Mouse (Mus musculus): Measurements from ENCODE around the gene Nkpd1.

Gene Nkpd1

GRCm38 (mm10) chr7:19517652-19518365 is at the start of gene Nkpd1:
Gene Nkpd1, plus strand, starts transcription at chr7:19517838.
- DNase-seq (ENCODE audit: low spot score in 2 of 2): no peak

DNA sequence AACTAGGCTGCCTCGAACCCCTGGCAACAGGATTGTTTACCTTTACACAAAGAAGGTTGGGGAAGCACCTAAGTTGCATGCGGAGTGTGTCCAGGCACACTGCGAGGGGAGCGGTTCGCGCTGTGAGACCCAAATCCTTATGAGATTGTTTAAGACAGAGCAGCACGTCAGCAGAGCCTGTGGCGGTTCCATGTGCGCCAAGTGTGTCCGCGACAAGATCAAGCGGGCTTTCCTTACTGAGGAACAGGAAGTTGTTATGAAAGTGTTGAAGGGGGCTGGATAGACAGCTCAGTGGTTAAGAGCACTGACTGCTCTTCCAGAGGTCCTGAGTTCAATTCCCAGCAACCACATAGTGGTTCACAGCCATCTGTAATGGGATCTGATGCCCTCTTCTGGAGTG is 49.4 kb upstream of the Nkpd1 start:
- no peak for DNase-seq (ENCODE audit: low spot score in 2 of 2)

- DNase-seq (ENCODE audit: low spot score in 2 of 2): no peak
These were observed 48.2 kb upstream of the Nkpd1 start for GRCm38 (mm10) chr7:19469404-19469803.

- DNase-seq (ENCODE audit: low spot score in 2 of 2): no peak
These were observed 47.3 kb upstream of the Nkpd1 start for GRCm38 (mm10) chr7:19470308-19470707.

DNA sequence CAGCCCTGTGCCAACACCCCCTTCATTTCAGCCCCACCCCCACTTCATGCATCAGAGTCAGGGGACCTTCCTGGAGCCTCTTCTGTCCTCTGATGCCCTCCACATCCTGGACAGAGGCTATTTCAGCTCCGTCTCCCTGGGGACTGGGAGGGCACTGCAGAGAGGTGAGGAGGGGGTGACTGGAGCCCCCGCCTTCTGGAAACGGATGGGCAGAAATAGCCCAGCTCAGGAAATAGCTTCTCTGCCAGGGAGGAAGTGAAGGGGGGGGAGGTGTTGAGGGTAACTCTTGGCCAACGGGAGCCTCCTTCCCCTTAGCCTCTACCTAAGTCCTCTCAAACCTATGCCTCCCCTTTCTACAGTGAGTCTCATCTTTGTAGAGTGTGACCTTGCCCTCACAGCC is 45.2 kb upstream of the Nkpd1 start:
- no peak for DNase-seq (ENCODE audit: low spot score in 2 of 2)

- peak; percentile 66 to 83 for DNase-seq (ENCODE audit: low spot score in 2 of 2)
These were observed 43.7 kb upstream of the Nkpd1 start for GRCm38 (mm10) chr7:19473875-19474443.

- DNase-seq (ENCODE audit: low spot score in 2 of 2): no peak
These were observed 40.6 kb upstream of the Nkpd1 start for GRCm38 (mm10) chr7:19477084-19477483.

DNA sequence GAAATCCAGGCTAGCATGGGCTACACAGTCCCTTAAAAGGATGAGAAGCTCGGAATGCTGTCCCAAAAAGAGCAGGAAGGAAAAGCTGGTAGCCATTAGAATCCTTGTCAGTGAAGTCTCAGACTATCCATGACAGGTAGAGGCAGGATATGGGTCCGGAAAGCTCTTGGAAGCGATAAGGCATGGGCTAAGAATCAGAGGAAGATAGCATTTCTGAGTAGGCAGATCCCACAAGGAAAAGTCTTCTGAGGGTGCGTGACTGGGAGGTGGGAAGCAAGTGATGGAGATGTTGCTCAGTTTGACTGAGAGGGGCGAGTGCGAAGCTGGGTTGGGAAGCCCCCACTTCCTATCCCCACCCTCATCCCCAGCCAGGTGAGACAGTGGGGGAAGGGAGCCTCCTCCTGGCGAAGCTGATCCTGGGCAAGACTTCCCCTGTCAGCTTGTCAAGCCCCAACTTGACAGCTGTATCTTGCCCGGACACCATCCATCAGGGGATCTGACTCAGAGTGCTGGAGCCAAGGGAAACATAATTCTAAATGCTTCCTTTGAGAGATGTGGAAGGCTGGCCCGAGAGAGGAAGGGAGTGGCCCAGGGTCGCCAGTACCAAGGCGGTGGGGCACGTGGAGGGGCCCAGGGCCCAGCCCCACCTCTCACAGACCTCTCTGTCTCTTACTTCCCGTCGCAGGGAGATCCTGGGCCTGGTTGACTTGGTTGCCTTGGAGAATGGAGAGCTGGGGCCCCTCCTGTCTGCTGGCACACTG is 39.8 kb upstream of the Nkpd1 start:
- DNase-seq (ENCODE audit: low spot score in 2 of 2): no peak

- no peak for DNase-seq (ENCODE audit: low spot score in 2 of 2)
These were observed 34.4 kb upstream of the Nkpd1 start for GRCm38 (mm10) chr7:19483281-19483680.

GRCm38 (mm10) chr7:19485488-19485887 is 32.1 kb upstream of the Nkpd1 start:
- DNase-seq (ENCODE audit: low spot score in 2 of 2): no peak

DNA sequence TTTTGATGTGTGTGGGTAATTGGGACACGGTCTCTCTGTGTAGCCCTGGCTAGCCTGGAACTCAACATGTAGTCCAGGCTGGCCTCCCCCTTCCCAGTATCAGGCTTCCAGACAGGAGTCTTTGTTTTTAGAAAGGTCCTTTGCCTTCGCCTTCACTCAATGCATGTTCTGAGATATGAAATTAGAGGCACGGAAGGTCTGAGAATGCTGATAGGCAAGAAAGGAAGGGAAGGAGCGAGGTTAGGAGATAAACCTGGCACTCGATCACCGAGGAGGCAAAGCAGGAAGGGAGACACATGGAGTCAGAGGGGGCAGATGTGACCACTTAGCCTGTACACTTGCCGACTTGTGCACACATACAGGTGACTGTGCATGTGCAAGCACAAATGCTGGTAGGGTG is 31.1 kb upstream of the Nkpd1 start:
- no peak for DNase-seq (ENCODE audit: low spot score in 2 of 2)

- DNase-seq (ENCODE audit: low spot score in 2 of 2): no peak
These were observed 28.1 kb upstream of the Nkpd1 start for GRCm38 (mm10) chr7:19489525-19489924.

DNA sequence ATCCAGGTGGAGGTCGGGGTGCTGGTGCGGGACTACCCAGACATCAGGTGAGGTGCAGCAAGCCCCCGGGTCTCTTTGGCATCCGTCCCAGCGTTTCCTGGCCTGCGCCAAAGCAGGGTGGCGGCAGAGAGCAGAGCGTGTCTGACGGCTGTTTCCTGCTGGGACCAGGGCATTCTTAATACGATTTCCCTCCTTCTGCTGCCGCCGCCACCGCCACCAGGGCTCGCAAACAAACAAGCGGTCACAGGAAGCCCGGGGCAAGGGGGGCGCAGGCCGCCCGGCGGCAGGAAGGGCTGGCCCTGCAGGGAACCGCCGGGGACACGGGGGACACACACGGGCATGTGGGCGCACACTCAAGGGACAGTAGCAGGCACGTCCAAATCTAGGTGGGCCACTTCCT is 25.9 kb upstream of the Nkpd1 start:
- DNase-seq (ENCODE audit: low spot score in 2 of 2): no peak

GRCm38 (mm10) chr7:19494751-19495474 is 22.7 kb upstream of the Nkpd1 start:
- DNase-seq (ENCODE audit: low spot score in 2 of 2): no peak

- DNase-seq (ENCODE audit: low spot score in 2 of 2): no peak
These were observed 22.0 kb upstream of the Nkpd1 start for GRCm38 (mm10) chr7:19495521-19496213.

GRCm38 (mm10) chr7:19496214-19496555 is 21.5 kb upstream of the Nkpd1 start:
- no peak for DNase-seq (ENCODE audit: low spot score in 2 of 2)

DNA sequence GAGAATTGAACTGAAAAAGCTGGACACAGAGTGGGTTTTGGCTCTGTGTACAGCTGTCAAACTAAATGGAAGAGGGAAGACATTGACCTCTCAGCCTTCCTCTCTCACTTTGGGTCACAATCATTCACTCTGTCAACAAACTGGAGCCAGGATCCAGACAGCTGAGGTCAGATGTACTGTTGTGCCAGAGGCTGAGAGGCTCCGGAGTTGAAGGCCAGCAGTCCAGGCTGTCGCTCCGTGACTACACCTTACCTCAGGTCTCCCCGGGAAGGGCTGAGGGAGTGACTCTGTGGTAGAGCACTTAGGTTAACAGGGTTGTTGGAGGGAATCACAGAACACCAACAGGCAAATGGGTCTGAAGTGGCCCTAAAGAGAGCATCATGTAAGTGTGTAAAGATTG is 19.3 kb upstream of the Nkpd1 start:
- DNase-seq (ENCODE audit: low spot score in 2 of 2): no peak

DNA sequence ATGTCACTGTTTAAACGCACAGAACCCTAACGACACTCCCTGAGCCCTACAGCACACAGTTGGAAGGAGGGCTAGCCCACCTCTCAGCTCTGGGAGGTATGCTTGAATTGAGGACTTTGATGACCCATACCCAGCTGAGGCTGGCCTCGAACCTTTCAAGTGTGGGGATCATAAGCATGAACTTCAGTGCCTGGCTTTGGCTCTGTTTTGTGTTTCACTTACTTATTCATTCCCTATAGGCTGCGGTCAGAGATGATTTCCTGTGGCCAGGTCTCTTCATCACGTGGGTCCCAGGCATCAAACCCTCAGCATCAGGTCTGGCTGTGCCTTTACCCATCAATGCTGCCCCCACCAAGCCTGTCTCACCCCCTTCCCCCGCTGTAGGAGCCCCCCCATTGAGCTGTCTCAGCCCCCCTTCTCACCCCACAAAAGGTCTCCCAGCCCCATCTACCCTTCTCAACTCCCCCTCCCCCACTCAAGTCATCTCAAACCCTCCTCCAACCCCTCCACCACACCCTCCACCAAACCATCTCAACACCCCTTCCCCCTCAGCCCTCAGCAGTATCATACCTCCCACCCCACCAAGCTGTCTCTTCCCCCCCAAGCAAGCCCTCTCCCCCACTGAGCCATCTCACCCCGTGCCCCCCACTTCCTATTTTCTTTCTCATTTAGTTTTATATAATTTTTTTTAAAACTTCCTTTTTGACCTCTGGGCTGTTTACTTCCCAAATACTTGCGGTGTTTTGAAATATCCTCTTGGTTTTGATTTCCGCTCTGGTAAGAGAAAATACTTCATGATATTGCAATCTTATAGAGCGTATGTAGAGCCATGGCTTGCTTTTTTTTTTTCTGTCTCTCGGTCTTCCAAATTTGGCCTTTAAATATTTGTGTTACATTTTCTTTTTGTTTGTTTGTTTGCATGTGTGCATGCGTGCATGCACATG is 16.9 kb upstream of the Nkpd1 start:
- DNase-seq (ENCODE audit: low spot score in 2 of 2): no peak

DNA sequence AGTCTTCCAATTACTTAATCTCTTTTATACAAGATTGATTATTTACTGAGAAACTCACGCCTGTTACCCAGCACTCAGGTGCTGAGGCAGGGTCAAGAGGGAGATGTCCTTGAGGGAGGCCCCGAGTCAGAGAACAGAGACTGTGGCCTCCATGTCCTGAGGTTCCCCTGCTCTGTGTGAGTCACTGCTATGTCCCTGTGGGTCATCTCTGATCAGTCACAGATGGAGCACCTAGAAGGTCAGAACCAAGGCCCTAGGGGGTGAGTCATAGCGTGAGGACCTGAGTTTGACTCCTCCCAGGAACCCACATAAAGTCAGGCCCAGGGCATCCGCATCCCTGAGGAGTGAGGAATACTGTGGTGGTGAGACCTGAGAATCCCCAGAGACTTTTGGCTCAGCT is 16.0 kb upstream of the Nkpd1 start:
- no peak for DNase-seq (ENCODE audit: low spot score in 2 of 2)

DNA sequence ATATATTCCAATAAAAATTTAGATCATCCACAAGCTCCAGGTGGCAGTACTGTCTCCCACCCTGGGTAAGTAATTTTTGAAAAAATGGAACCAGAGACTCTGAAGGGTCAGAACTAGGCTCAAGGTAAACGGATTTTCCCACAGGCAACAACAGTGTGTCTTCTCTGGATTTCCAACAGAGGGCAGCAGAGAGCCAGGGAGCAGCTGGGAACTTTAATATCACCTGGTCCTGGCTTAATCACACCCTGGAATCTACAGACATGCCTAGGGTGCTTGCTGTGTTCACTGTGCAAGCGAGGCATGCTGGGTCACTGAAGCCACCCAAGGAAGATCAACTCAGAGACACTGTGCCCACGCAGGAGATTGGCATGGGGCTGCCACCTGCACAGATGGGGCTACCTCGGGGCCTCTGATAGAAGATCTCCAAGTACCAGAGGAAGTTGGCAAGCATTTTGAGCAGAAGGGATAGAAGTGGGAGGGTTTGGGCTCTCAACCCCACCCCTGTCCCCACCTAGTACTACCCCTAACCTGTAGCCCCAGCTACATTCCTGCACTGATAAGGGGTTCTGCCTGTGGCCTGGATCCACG is 14.1 kb upstream of the Nkpd1 start:
- peak; percentile 19 to 51 for DNase-seq (ENCODE audit: low spot score in 2 of 2)

Measured in right cerebral cortex, adult 2 months (tissue).